Mouse (Mus musculus) heart, postnatal 36 days (tissue): ENCODE measurements around the gene Gga3. TPM values are rescaled to one million over a fixed set of nuclear protein-coding genes. Genes with fewer than 3 reads are reported as not detected.

Source experiments
- DNase-seq, 2 experiments: peaks; one replicate each; pipeline ENCODE4 v3.0.0; 2021 to 2022
- intact Hi-C: fragments of 180-260 bp; cut with DNase I; formaldehyde crosslinking; loops from one replicate; pipeline ENCODE4 v1.15.1; 2025
- total RNA-seq, 2 experiments: library from RNA; stranded (reverse); gene quantifications; 2 replicates each; pipeline ENCODE4 v1.2.3; 2021

The Gga3 gene
- total RNA-seq, 2 experiments from 2014 or later = 18.0 to 21.3 TPM

GRCm38 (mm10) chr11:115632247-115632646 is 28.4 kb upstream of the Gga3 start:
- no peak for DNase-seq
- intact Hi-C loops = no loop called here

GRCm38 (mm10) chr11:115631505-115631890 is 27.6 kb upstream of the Gga3 start:
- intact Hi-C loops = no loop called here
- DNase-seq = peak; percentile 50 to 58

GRCm38 (mm10) chr11:115630532-115631504 is 27.0 kb upstream of the Gga3 start:
- intact Hi-C loops = no loop called here
- peak; percentile 49 to 53 for DNase-seq

GRCm38 (mm10) chr11:115629734-115630531 is 26.1 kb upstream of the Gga3 start:
- intact Hi-C loops = loop anchor here (5.0 kb wide), 1 partner anchor 182 kb away; the partner anchor contains the start of genes Caskin2 and Tsen54
- DNase-seq = no peak

- DNase-seq = no peak
- intact Hi-C loops = loop anchor here (5.0 kb wide), 1 partner anchor 184 kb away; the partner anchor contains the start of genes Caskin2 and Tsen54
Observed at GRCm38 (mm10) chr11:115628465-115629101, 24.7 kb upstream of the Gga3 start.

- DNase-seq = peak; percentile 97 to 99
- intact Hi-C loops = loop anchor here (5.0 kb wide), 1 partner anchor 184 kb away; the partner anchor contains the start of genes Caskin2 and Tsen54
Observed at GRCm38 (mm10) chr11:115627705-115628464, 24.0 kb upstream of the Gga3 start, which contains the start of gene Slc25a19. TSS of gene Slc25a19 (minus strand) at chr11:115628295.

- intact Hi-C loops = loop anchor here (5.0 kb wide), 1 partner anchor 185 kb away; the partner anchor contains the start of genes Caskin2 and Tsen54
- DNase-seq = no peak
Observed at GRCm38 (mm10) chr11:115626824-115627616, 23.2 kb upstream of the Gga3 start.

GRCm38 (mm10) chr11:115625877-115626276 is 22.0 kb upstream of the Gga3 start:
- no peak for DNase-seq
- intact Hi-C loops = loop anchor here (5.0 kb wide), 1 partner anchor 186 kb away; the partner anchor contains the start of genes Caskin2 and Tsen54

- intact Hi-C loops = no loop called here
- no peak for DNase-seq
Observed at GRCm38 (mm10) chr11:115623487-115624070, 19.7 kb upstream of the Gga3 start.

GRCm38 (mm10) chr11:115619949-115620348 is 16.1 kb upstream of the Gga3 start:
- DNase-seq = no peak
- intact Hi-C loops = no loop called here

GRCm38 (mm10) chr11:115618732-115619516 is 15.1 kb upstream of the Gga3 start:
- intact Hi-C loops = no loop called here
- no peak for DNase-seq

GRCm38 (mm10) chr11:115618001-115618400 is 14.2 kb upstream of the Gga3 start:
- no peak for DNase-seq
- intact Hi-C loops = no loop called here

- no peak for DNase-seq
- intact Hi-C loops = no loop called here
Observed at GRCm38 (mm10) chr11:115616893-115617292, 13.0 kb upstream of the Gga3 start.

GRCm38 (mm10) chr11:115616371-115616770 is 12.5 kb upstream of the Gga3 start:
- no peak for DNase-seq
- intact Hi-C loops = no loop called here

GRCm38 (mm10) chr11:115615875-115616274 is 12.0 kb upstream of the Gga3 start:
- DNase-seq = no peak
- intact Hi-C loops = no loop called here

- DNase-seq = no peak
- intact Hi-C loops = no loop called here
Observed at GRCm38 (mm10) chr11:115615108-115615825, 11.4 kb upstream of the Gga3 start.
